Mouse (Mus musculus): ENCODE measurements at regions not wholly inside any gene's neighbourhood (a gene's known extent, or its start where the extent isn't known, plus 50 kb on each side); places are given as distances from the start of the nearest gene placed in this dataset.

GRCm38 (mm10) chr7:115025803-115026202, 282.3 kb downstream of the Insc start:
- Histone ChIP-seq H3K4me3 (no peak overlapping the region), H3K4me1 (no peaks in the 10 kb centered on the region), H3K27ac (no peak overlapping the region), H3K27me3 (ENCODE audit: poor library complexity, severe bottlenecking) (no peaks in the 10 kb centered on the region), H3K36me3 (replicated peaks) (no peaks in the 10 kb centered on the region), H3K9me3 (no peaks in the 10 kb centered on the region)
- DNase-seq (ENCODE audit: extremely low spot score, low spot score) = no peak
- 79% methylated on average over 2 of the region's 2 CpGs for WGBS

GRCm38 (mm10) chr7:115027685-115028084, 284.2 kb downstream of the Insc start:
- DNase-seq (ENCODE audit: extremely low spot score, low spot score) = no peak
- 93% methylated on average over 1 of the region's 1 CpGs for WGBS
- no peaks in the 10 kb centered on the region for H3K4me1 ChIP-seq
- no peaks in the 10 kb centered on the region for H3K9me3 ChIP-seq
- no peaks in the 10 kb centered on the region for H3K36me3 ChIP-seq (replicated peaks)
- H3K27ac ChIP-seq = no peak overlapping the region
- H3K4me3 ChIP-seq = no peak overlapping the region
- no peaks in the 10 kb centered on the region for H3K27me3 ChIP-seq (ENCODE audit: poor library complexity, severe bottlenecking)

- Histone ChIP-seq H3K27me3 (ENCODE audit: poor library complexity, severe bottlenecking) (no peaks in the 10 kb centered on the region), H3K36me3 (replicated peaks) (no peaks in the 10 kb centered on the region), H3K9me3 (no peaks in the 10 kb centered on the region), H3K27ac (no peak overlapping the region), H3K4me1 (no peaks in the 10 kb centered on the region), H3K4me3 (no peak overlapping the region)
- WGBS = 77% methylated on average over 4 of the region's 4 CpGs
- no peak for DNase-seq (ENCODE audit: extremely low spot score, low spot score)
Measured at GRCm38 (mm10) chr7:115033987-115034386, 290.5 kb downstream of the Insc start.

- Histone ChIP-seq H3K27ac (no peak overlapping the region), H3K36me3 (replicated peaks) (no peaks in the 10 kb centered on the region), H3K4me3 (no peak overlapping the region), H3K9me3 (no peaks in the 10 kb centered on the region), H3K27me3 (ENCODE audit: poor library complexity, severe bottlenecking) (peaks cover 49% of the 10 kb centered on the region), H3K4me1 (peaks cover 21% of the 10 kb centered on the region)
- no peak for DNase-seq (ENCODE audit: extremely low spot score, low spot score)
Measured at GRCm38 (mm10) chr7:115055527-115055926, 312.0 kb downstream of the Insc start.

GRCm38 (mm10) chr7:115056992-115057645, 313.6 kb downstream of the Insc start:
- 22% methylated on average over 3 of the region's 3 CpGs for WGBS
- no peak overlapping the region for H3K27ac ChIP-seq
- H3K36me3 ChIP-seq (replicated peaks) = no peaks in the 10 kb centered on the region
- H3K4me3 ChIP-seq = no peak overlapping the region
- peaks cover 62% of the 10 kb centered on the region for H3K27me3 ChIP-seq (ENCODE audit: poor library complexity, severe bottlenecking)
- no peak for DNase-seq (ENCODE audit: extremely low spot score, low spot score)
- no peaks in the 10 kb centered on the region for H3K9me3 ChIP-seq
- peaks cover 21% of the 10 kb centered on the region for H3K4me1 ChIP-seq

- no peaks in the 10 kb centered on the region for H3K36me3 ChIP-seq (replicated peaks)
- no peak for DNase-seq (ENCODE audit: extremely low spot score, low spot score)
- H3K4me1 ChIP-seq = peaks cover 21% of the 10 kb centered on the region
- peaks cover 68% of the 10 kb centered on the region for H3K27me3 ChIP-seq (ENCODE audit: poor library complexity, severe bottlenecking)
- H3K9me3 ChIP-seq = no peaks in the 10 kb centered on the region
- 37% methylated on average over 3 of the region's 3 CpGs for WGBS
- no peak overlapping the region for H3K27ac ChIP-seq
- no peak overlapping the region for H3K4me3 ChIP-seq
Measured at GRCm38 (mm10) chr7:115057736-115058135, 314.2 kb downstream of the Insc start.

GRCm38 (mm10) chr7:115060171-115060570, 316.7 kb downstream of the Insc start:
- no peak for DNase-seq (ENCODE audit: extremely low spot score, low spot score)
- H3K4me1 ChIP-seq = peaks cover 21% of the 10 kb centered on the region
- H3K9me3 ChIP-seq = no peaks in the 10 kb centered on the region
- 67% methylated on average over 5 of the region's 5 CpGs for WGBS
- no peak overlapping the region for H3K4me3 ChIP-seq
- no peaks in the 10 kb centered on the region for H3K36me3 ChIP-seq (replicated peaks)
- H3K27ac ChIP-seq = no peak overlapping the region
- H3K27me3 ChIP-seq (ENCODE audit: poor library complexity, severe bottlenecking) = peaks cover 82% of the 10 kb centered on the region

- Histone ChIP-seq H3K36me3 (replicated peaks) (no peaks in the 10 kb centered on the region), H3K9me3 (no peaks in the 10 kb centered on the region), H3K4me3 (no peak overlapping the region), H3K27me3 (ENCODE audit: poor library complexity, severe bottlenecking) (peaks cover 62% of the 10 kb centered on the region), H3K4me1 (peaks cover 7% of the 10 kb centered on the region), H3K27ac (no peak overlapping the region)
- WGBS = 72% methylated on average over 3 of the region's 3 CpGs
- DNase-seq (ENCODE audit: extremely low spot score, low spot score) = no peak
Measured at GRCm38 (mm10) chr7:115062817-115063216, 319.3 kb downstream of the Insc start.

- H3K4me1 ChIP-seq = no peaks in the 10 kb centered on the region
- peaks cover 18% of the 10 kb centered on the region for H3K27me3 ChIP-seq (ENCODE audit: poor library complexity, severe bottlenecking)
- no peak for DNase-seq (ENCODE audit: extremely low spot score, low spot score)
- no peaks in the 10 kb centered on the region for H3K36me3 ChIP-seq (replicated peaks)
- H3K9me3 ChIP-seq = no peaks in the 10 kb centered on the region
- no peak overlapping the region for H3K4me3 ChIP-seq
- H3K27ac ChIP-seq = no peak overlapping the region
- WGBS = 91% methylated on average over 2 of the region's 2 CpGs
Measured at GRCm38 (mm10) chr7:115067641-115068040, 324.1 kb downstream of the Insc start.

- no peak for DNase-seq (ENCODE audit: extremely low spot score, low spot score)
- H3K4me1 ChIP-seq = no peaks in the 10 kb centered on the region
- H3K4me3 ChIP-seq = no peak overlapping the region
- H3K27ac ChIP-seq = no peak overlapping the region
- H3K9me3 ChIP-seq = no peaks in the 10 kb centered on the region
- WGBS = 77% methylated on average over 2 of the region's 2 CpGs
- H3K27me3 ChIP-seq (ENCODE audit: poor library complexity, severe bottlenecking) = no peaks in the 10 kb centered on the region
- H3K36me3 ChIP-seq (replicated peaks) = no peaks in the 10 kb centered on the region
Measured at GRCm38 (mm10) chr7:115073406-115073805, 329.9 kb downstream of the Insc start.

- Histone ChIP-seq H3K4me1 (no peaks in the 10 kb centered on the region), H3K36me3 (replicated peaks) (no peaks in the 10 kb centered on the region), H3K9me3 (no peaks in the 10 kb centered on the region), H3K4me3 (no peak overlapping the region), H3K27me3 (ENCODE audit: poor library complexity, severe bottlenecking) (no peaks in the 10 kb centered on the region), H3K27ac (no peak overlapping the region)
- WGBS = 92% methylated on average over 4 of the region's 4 CpGs
- DNase-seq (ENCODE audit: extremely low spot score, low spot score) = no peak
Measured at GRCm38 (mm10) chr7:115076781-115077180, 333.3 kb downstream of the Insc start.

GRCm38 (mm10) chr7:115084711-115085380, 341.4 kb downstream of the Insc start:
- 85% methylated on average over 3 of the region's 3 CpGs for WGBS
- Histone ChIP-seq H3K4me3 (no peak overlapping the region), H3K4me1 (no peaks in the 10 kb centered on the region), H3K9me3 (no peaks in the 10 kb centered on the region), H3K27ac (no peak overlapping the region), H3K27me3 (ENCODE audit: poor library complexity, severe bottlenecking) (no peaks in the 10 kb centered on the region), H3K36me3 (replicated peaks) (no peaks in the 10 kb centered on the region)
- no peak for DNase-seq (ENCODE audit: extremely low spot score, low spot score)

GRCm38 (mm10) chr7:115086542-115087448, 343.3 kb downstream of the Insc start:
- 84% methylated on average over 4 of the region's 4 CpGs for WGBS
- no peaks in the 10 kb centered on the region for H3K4me1 ChIP-seq
- H3K27me3 ChIP-seq (ENCODE audit: poor library complexity, severe bottlenecking) = no peaks in the 10 kb centered on the region
- H3K4me3 ChIP-seq = no peak overlapping the region
- no peak for DNase-seq (ENCODE audit: extremely low spot score, low spot score)
- H3K36me3 ChIP-seq (replicated peaks) = no peaks in the 10 kb centered on the region
- H3K9me3 ChIP-seq = no peaks in the 10 kb centered on the region
- no peak overlapping the region for H3K27ac ChIP-seq
